Mouse (Mus musculus): ENCODE measurements around the gene Ppp1cc. TPM values are rescaled to one million over a fixed set of nuclear protein-coding genes. Genes with fewer than 3 reads are reported as not detected.
"Not testable (repeated sequence)": the region's sequence is repeated elsewhere in the genome, so short reads cannot be mapped to it uniquely, and the experiment has no call there.

Gene Ppp1cc
- polyA plus RNA-seq, 1 experiment from 2014 or later: 216 TPM

DNA sequence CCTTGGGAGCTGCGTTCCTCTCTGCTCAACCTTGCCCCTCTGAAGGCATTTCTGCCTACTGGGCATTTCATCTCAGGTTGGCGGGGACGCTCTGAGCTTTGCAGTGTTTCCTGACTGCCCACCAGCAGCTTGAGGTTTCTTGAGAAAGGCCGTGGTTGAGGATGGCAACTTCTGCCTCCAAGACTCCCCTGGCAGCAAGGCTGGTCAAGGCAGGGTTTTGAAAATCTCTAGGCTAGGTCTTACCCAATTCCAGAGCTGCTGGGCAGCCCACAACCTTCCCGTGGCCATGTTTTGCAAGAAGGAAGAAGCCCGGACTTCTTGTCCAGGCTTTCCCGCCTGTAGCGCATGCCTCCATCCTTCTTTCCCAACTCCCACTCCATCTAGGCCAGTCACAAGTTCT, 52.8 kb downstream of the Ppp1cc start:
- no peak overlapping the region for H3K27ac ChIP-seq
- ATAC-seq (replicated peaks): no peak
- H3K9ac ChIP-seq: no peak overlapping the region
- no peak overlapping the region for H3K4me3 ChIP-seq
- H3K9me3 ChIP-seq: no peaks in the 10 kb centered on the region
- 92% methylated on average over 8 of the region's 8 CpGs for WGBS
- H3K4me1 ChIP-seq: peaks cover 11% of the 10 kb centered on the region
- H3K4me2 ChIP-seq: no peak overlapping the region
- no peaks in the 10 kb centered on the region for H3K36me3 ChIP-seq (replicated peaks)
- H3K27me3 ChIP-seq (replicated peaks): no peaks in the 10 kb centered on the region

- no peak overlapping the region for H3K9ac ChIP-seq
- no peak overlapping the region for H3K27ac ChIP-seq
- no peaks in the 10 kb centered on the region for H3K9me3 ChIP-seq
- peaks cover 11% of the 10 kb centered on the region for H3K4me1 ChIP-seq
- 86% methylated on average over 8 of the region's 8 CpGs for WGBS
- ATAC-seq (replicated peaks): no peak
- H3K27me3 ChIP-seq (replicated peaks): no peaks in the 10 kb centered on the region
- H3K36me3 ChIP-seq (replicated peaks): no peaks in the 10 kb centered on the region
- no peak overlapping the region for H3K4me2 ChIP-seq
- H3K4me3 ChIP-seq: no peak overlapping the region
These were observed 54.0 kb downstream of the Ppp1cc start for GRCm38 (mm10) chr5:122212125-122212524.

- H3K36me3 ChIP-seq (replicated peaks); H3K4me2 ChIP-seq; H3K4me3 ChIP-seq; ATAC-seq (replicated peaks); H3K9ac ChIP-seq; H3K27me3 ChIP-seq (replicated peaks); H3K27ac ChIP-seq; H3K9me3 ChIP-seq: not testable (repeated sequence)
- 95% methylated on average over 1 of the region's 1 CpGs for WGBS
- peaks cover 11% of the 10 kb centered on the region for H3K4me1 ChIP-seq
These were observed 54.7 kb downstream of the Ppp1cc start for GRCm38 (mm10) chr5:122212820-122213219.

DNA sequence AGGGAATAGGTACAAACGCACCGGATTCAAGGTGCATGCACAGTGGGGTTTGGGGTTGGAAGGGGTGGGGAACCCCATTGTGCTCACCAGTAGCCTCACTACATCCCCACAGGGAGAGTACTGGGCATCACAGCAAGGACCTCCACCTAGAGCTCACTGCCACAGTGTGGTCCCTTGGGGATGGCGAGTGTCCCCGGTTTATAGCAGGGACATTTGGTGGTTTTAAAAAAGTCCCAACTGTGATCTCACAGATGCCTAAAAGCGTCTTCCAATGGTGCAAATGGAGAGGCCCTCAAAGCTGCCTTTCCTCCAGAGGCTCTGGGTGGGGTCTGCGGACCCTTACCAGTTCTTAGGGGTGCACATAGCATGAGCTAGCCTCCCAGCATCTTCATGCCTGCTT, 55.8 kb downstream of the Ppp1cc start:
- H3K4me2 ChIP-seq: no peak overlapping the region
- no peaks in the 10 kb centered on the region for H3K9me3 ChIP-seq
- no peak overlapping the region for H3K4me3 ChIP-seq
- H3K9ac ChIP-seq: no peak overlapping the region
- H3K27ac ChIP-seq: no peak overlapping the region
- no peaks in the 10 kb centered on the region for H3K36me3 ChIP-seq (replicated peaks)
- 87% methylated on average over 6 of the region's 6 CpGs for WGBS
- no peak for ATAC-seq (replicated peaks)
- H3K27me3 ChIP-seq (replicated peaks): no peaks in the 10 kb centered on the region
- H3K4me1 ChIP-seq: peaks cover 11% of the 10 kb centered on the region

DNA sequence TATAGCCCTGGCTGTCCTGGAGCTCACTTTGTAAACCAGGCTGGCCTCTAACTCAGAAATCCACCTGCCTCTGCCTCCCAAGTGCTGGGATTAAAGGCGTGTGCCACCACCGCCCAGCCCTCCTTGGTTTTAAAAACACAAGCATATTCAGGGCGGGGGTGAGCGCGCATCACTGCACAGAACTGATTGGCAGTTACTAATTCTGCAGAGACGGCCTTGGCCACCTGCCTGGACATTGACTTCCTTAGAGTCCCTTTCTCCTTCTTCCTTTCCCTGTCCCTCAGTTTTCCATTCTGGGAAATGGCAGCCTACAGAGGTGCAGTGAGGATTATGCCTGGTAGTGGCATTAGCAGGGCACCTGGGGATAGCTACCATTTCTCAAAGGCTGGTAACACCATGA, 59.6 kb downstream of the Ppp1cc start:
- WGBS: 82% methylated on average over 6 of the region's 6 CpGs
- no peak overlapping the region for H3K4me2 ChIP-seq
- H3K9me3 ChIP-seq: no peaks in the 10 kb centered on the region
- no peaks in the 10 kb centered on the region for H3K4me1 ChIP-seq
- H3K4me3 ChIP-seq: no peak overlapping the region
- H3K9ac ChIP-seq: no peak overlapping the region
- H3K27me3 ChIP-seq (replicated peaks): no peaks in the 10 kb centered on the region
- ATAC-seq (replicated peaks): no peak
- no peaks in the 10 kb centered on the region for H3K36me3 ChIP-seq (replicated peaks)
- no peak overlapping the region for H3K27ac ChIP-seq

DNA sequence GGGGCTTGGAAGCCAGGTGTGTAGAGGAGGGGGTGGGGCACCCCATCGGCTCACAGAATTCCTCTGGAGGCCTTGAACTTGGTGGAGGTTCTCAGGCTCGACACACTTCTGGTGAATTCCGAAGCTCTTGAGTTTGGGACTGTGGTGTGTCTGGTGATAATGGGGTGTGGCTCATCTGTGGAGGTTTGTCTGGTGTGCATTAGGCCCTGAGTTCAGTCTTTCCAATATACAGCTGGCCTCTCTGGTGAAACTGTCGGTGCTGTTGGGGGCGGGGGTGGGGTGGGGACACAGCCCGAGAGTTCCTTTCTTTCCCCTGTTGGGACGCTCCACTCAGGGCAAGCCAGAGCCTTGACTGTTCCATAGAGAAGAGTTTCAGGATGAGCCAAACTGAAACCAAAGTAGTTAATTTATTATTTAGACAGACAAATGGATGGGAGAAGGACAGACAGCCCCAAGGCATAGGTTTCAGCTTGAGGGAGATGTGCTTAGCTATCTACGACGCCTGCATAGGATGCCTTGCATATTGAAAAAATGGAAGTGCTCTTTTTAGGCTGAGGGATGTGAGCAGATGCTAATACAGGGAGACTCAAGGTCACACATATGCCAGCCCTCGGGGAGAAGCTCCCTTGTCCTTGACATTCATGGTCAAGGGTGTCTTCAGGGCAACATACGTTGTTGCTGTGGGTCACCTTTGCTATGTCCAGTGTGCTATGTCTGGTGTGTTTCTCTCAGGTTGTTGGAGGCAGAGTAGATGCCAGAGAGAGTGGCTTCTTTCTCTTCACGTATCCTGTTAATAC, 60.2 kb downstream of the Ppp1cc start:
- WGBS: 92% methylated on average over 12 of the region's 12 CpGs
- Histone ChIP-seq H3K27ac (no peak overlapping the region), H3K9me3 (no peaks in the 10 kb centered on the region), H3K4me1 (no peaks in the 10 kb centered on the region), H3K36me3 (replicated peaks) (no peaks in the 10 kb centered on the region), H3K9ac (no peak overlapping the region), H3K4me2 (no peak overlapping the region), H3K4me3 (no peak overlapping the region), H3K27me3 (replicated peaks) (no peaks in the 10 kb centered on the region)
- ATAC-seq (replicated peaks): no peak

- H3K4me3 ChIP-seq: no peak overlapping the region
- H3K9me3 ChIP-seq: no peaks in the 10 kb centered on the region
- H3K27me3 ChIP-seq (replicated peaks): no peaks in the 10 kb centered on the region
- ATAC-seq (replicated peaks): no peak
- no peaks in the 10 kb centered on the region for H3K36me3 ChIP-seq (replicated peaks)
- H3K4me1 ChIP-seq: no peaks in the 10 kb centered on the region
- H3K4me2 ChIP-seq: no peak overlapping the region
- no peak overlapping the region for H3K9ac ChIP-seq
- WGBS: 85% methylated on average over 7 of the region's 7 CpGs
- H3K27ac ChIP-seq: no peak overlapping the region
These were observed 60.9 kb downstream of the Ppp1cc start for GRCm38 (mm10) chr5:122218928-122219327.

DNA sequence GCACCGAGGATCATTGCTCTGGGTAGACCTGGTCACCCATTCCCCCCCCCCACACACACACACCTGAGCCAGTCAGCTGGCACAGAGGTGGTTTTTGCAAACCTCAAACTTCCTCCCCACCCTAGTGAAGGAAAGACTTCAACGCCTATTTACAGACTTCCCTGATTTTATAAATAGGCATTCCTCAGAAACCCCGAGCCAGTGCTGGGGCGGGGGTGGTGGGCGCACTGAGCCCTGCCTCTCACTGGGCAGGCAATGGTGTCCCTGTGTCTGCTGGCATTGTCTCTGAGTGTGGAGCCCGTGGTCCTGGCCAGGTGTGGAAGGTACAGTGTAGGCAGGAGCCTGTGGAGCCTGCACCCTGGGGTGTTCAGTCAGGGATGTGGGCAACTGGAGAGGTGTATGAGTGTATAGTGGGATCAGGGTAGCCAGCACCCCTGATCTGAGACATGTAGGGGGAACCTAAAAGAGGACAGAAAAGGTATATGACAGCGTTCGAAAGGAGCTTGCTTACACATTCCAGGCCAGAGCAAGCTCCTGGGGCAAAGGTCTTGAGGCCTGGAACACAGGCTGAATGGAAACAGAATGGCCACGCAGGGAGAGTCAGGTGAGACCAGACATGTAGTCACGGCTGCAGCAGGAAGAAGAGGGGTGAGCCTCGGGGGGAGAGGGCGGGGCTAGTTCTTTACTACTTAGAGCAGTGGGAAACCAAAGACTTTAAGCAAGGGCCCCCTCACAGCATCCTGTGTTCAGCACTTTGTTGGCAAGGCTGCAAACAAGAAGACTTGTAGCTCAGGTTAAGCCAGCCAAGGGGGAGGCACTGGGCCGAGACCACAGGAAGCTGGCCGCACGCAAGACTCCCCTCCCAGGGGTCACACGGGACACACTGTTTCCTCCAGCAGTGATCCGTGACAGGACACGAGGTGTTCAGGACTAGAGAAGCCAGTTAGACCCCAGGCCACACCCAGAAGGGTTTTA, 61.9 kb downstream of the Ppp1cc start:
- no peaks in the 10 kb centered on the region for H3K4me1 ChIP-seq
- no peaks in the 10 kb centered on the region for H3K36me3 ChIP-seq (replicated peaks)
- H3K27me3 ChIP-seq (replicated peaks): no peaks in the 10 kb centered on the region
- WGBS: 69% methylated on average over 18 of the region's 18 CpGs
- no peak overlapping the region for H3K4me3 ChIP-seq
- no peak overlapping the region for H3K4me2 ChIP-seq
- no peak for ATAC-seq (replicated peaks)
- no peak overlapping the region for H3K9ac ChIP-seq
- no peak overlapping the region for H3K27ac ChIP-seq
- H3K9me3 ChIP-seq: no peaks in the 10 kb centered on the region

DNA sequence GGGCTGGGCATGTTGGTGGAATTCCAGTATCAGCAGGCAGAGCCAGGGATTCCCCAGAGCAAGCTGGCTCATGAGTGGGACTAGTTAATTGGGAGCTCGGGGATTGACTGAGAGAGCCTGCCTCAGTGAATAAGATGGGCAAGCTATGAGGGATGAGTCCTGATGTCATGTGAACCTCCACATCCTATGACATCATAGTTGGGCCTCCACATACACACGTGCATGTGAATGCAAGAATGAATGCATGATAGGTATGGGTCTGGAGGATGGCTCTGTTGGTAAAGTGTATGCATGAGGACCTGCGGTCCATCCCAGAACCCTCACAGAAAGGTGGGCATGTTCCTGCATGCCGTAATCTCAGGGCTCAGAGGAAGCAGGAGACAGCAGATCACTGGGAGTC, 63.0 kb downstream of the Ppp1cc start:
- no peaks in the 10 kb centered on the region for H3K27me3 ChIP-seq (replicated peaks)
- WGBS: 92% methylated on average over 4 of the region's 4 CpGs
- H3K4me2 ChIP-seq: no peak overlapping the region
- H3K27ac ChIP-seq: no peak overlapping the region
- H3K9ac ChIP-seq: no peak overlapping the region
- H3K4me1 ChIP-seq: no peaks in the 10 kb centered on the region
- no peaks in the 10 kb centered on the region for H3K36me3 ChIP-seq (replicated peaks)
- no peaks in the 10 kb centered on the region for H3K9me3 ChIP-seq
- no peak overlapping the region for H3K4me3 ChIP-seq
- ATAC-seq (replicated peaks): no peak

- no peak for ATAC-seq (replicated peaks)
- H3K36me3 ChIP-seq (replicated peaks): no peaks in the 10 kb centered on the region
- 98% methylated on average over 2 of the region's 2 CpGs for WGBS
- H3K4me2 ChIP-seq: no peak overlapping the region
- H3K27ac ChIP-seq: no peak overlapping the region
- H3K9ac ChIP-seq: no peak overlapping the region
- no peaks in the 10 kb centered on the region for H3K4me1 ChIP-seq
- H3K9me3 ChIP-seq: no peaks in the 10 kb centered on the region
- H3K4me3 ChIP-seq: no peak overlapping the region
- no peaks in the 10 kb centered on the region for H3K27me3 ChIP-seq (replicated peaks)
These were observed 66.2 kb downstream of the Ppp1cc start for GRCm38 (mm10) chr5:122224291-122224690.

All from midbrain, embryonic 15.5 days (tissue).